ENCODE assay signal across 17 mouse cellular contexts in the genomic region with DNA sequence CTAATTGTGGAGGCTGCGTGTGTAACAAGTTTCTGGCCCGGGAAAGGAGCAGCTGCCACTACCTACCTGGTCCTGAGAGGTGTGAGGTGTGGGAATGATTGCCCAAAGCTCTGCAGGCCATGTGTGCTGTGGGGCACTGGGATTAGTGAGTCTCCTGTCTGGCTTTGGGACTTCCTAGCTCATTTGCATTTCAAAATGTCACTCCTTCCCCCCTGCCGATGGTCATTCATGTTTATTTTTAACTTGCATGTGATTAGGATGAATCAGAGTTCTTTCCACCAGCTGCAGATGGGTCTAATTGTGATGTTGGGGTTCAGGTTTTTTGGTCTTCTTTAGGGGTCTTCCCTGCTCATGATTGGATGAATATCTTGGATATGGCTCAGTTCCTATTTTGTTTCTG. TPM values are rescaled to one million over a fixed set of nuclear protein-coding genes. Genes with fewer than 3 reads are reported as not detected.
"Had no signal": no experiment of that assay in that cellular context is flagged by ENCODE, and none has a peak within 500 bp of the region (broad histone marks: within the 10 kb centered on the region; RNA-seq: fewer than 3 reads in every experiment).

No protein-coding gene starts in this region.

- H3K9me3 ChIP-seq: kidney, embryonic 15.5 days; limb, embryonic 10.5 days; limb, embryonic 13.5 days; liver, embryonic 12.5 days; liver, embryonic 15.5 days; lung, embryonic 15.5 days; midbrain, embryonic 12.5 days had no signal

- H3K36me3 ChIP-seq: kidney, embryonic 15.5 days; limb, embryonic 10.5 days; limb, embryonic 13.5 days; liver, embryonic 12.5 days; liver, embryonic 15.5 days; lung, embryonic 15.5 days; midbrain, embryonic 12.5 days had no signal

- H3K27me3 ChIP-seq: kidney, embryonic 15.5 days; liver, embryonic 12.5 days; liver, embryonic 15.5 days; lung, embryonic 15.5 days; midbrain, embryonic 12.5 days had no signal

- H3K27ac ChIP-seq: kidney, embryonic 15.5 days; limb, embryonic 10.5 days; limb, embryonic 13.5 days; liver, embryonic 12.5 days; liver, embryonic 15.5 days; lung, embryonic 15.5 days; midbrain, embryonic 12.5 days had no signal

- DNase-seq: kidney, adult 8-10 months; kidney, postnatal 10 days; kidney, postnatal 36 days; liver; lung, adult 18-20 months; lung, postnatal 10 days; lung, postnatal 4 days; thymus, adult 18-20 months; thymus, postnatal 36 days had no signal

- H3K4me3 ChIP-seq: kidney, embryonic 15.5 days; limb, embryonic 10.5 days; limb, embryonic 13.5 days; liver, embryonic 12.5 days; liver, embryonic 15.5 days; lung, embryonic 15.5 days; midbrain, embryonic 12.5 days had no signal

- H3K4me1 ChIP-seq: kidney, embryonic 15.5 days; limb, embryonic 10.5 days; limb, embryonic 13.5 days; liver, embryonic 12.5 days; liver, embryonic 15.5 days; lung, embryonic 15.5 days had no signal

RNA-seq across cellular contexts. Expression of a gene that starts 34.0 kb away (rescaled TPM):
- total RNA-seq: megakaryocyte-erythroid progenitor cell, adult 5-6 weeks had no signal
